Mouse (Mus musculus) brain, embryonic 14.5 days (tissue): Measurements from ENCODE around the gene Ror2.

Experiments
- CTCF ChIP-seq: fragments of 200-500 bp; IDR thresholded peaks from 2 replicates; pipeline ENCODE4 v1.5.1; 2012; ENCODE audit warnings: inconsistent platforms, mild to moderate bottlenecking, moderate library complexity, borderline replicate concordance; ENCODE audit not compliant: insufficient read depth, insufficient read length; ENCODE audit errors: extremely low read depth
- POLR2A ChIP-seq: fragments of 200-500 bp; IDR thresholded peaks from 2 replicates; pipeline ENCODE4 v1.6.1; 2012; ENCODE audit warnings: mild to moderate bottlenecking, inconsistent platforms, borderline replicate concordance; ENCODE audit not compliant: poor library complexity, insufficient read depth, insufficient read length, severe bottlenecking; ENCODE audit errors: extremely low read depth

DNA sequence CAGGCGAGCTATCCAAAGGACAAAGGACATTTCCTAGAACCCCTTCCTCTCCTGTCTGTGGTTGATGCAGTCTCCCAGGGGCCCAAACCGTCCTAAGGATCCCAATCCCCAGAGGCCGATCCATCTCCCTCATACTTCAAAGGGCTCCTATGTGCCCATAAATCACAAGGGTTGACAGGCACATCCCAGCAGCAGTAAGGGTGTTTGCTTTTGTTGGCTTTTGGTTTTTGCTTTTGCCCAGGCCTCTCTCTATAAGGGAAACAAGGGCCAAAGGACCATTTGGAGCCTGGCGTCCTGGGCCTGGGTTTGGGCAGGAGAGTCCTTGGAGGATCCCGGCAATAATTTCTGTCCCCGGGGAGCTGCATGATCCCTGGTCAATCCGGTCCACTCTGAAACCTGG lies 9.5 kb downstream of the Ror2 start:
- TF ChIP-seq CTCF (no peak), POLR2A (no peak)
